Mouse (Mus musculus) brain, adult 10 weeks (tissue): ENCODE results near the gene Timm22. TPM values are rescaled to one million over a fixed set of nuclear protein-coding genes. Genes with fewer than 3 reads are reported as not detected.

Source experiments
- polyA plus RNA-seq: library from polyadenylated mRNA; stranded (reverse); fragments of 350-450 nt; fragmentation: Illumina TruSeq; extraction: RNeasy Lipid Tissue Mini Kit (QIAGEN cat#74804); gene quantifications from one replicate; pipeline ENCODE4 v1.2.3, GENCODE M21; 2015; ENCODE audit warnings: low read depth, low replicate concordance

Gene Timm22
- 49.8 TPM for polyA plus RNA-seq

GRCm38 (mm10) chr11:76406702-76407583 is at the start of gene Timm22:
Gene Timm22, plus strand, starts transcription at chr11:76406952.

GRCm38 (mm10) chr11:76398798-76399586 is 7.8 kb upstream of the Timm22 start, which contains the start of gene Nxn:
Gene Nxn, minus strand, starts transcription at chr11:76399140.

Other genes with a start within 250 kb of the Timm22 start
- gene Vps53, start 227.3 kb upstream of the Timm22 start, polyA plus RNA-seq = 61.1 TPM
- 22.8 TPM for gene Fam57a, start 227.3 kb upstream of the Timm22 start, polyA plus RNA-seq
- 1.0 TPM for gene Dbil5, start 189.3 kb upstream of the Timm22 start, polyA plus RNA-seq
- gene Gemin4, start 189.3 kb upstream of the Timm22 start, polyA plus RNA-seq = 7.7 TPM
- gene Mrm3, start 163.2 kb upstream of the Timm22 start, polyA plus RNA-seq = 16.2 TPM
- gene Glod4, start 163.2 kb upstream of the Timm22 start, polyA plus RNA-seq = 103 TPM
- 9.4 TPM for gene Nxn, start 7.8 kb upstream of the Timm22 start, polyA plus RNA-seq
- 261 TPM for gene Abr, start 215.4 kb downstream of the Timm22 start, polyA plus RNA-seq